Mouse (Mus musculus): ENCODE data around the gene Mogs. TPM values are rescaled to one million over a fixed set of nuclear protein-coding genes. Genes with fewer than 3 reads are reported as not detected.

Gene Mogs
- polyA plus RNA-seq (2015; fragmentation: Nextera tagmentation; extraction: Ambion mirVana): 17.6 and 27.8 TPM in 2 replicates

DNA sequence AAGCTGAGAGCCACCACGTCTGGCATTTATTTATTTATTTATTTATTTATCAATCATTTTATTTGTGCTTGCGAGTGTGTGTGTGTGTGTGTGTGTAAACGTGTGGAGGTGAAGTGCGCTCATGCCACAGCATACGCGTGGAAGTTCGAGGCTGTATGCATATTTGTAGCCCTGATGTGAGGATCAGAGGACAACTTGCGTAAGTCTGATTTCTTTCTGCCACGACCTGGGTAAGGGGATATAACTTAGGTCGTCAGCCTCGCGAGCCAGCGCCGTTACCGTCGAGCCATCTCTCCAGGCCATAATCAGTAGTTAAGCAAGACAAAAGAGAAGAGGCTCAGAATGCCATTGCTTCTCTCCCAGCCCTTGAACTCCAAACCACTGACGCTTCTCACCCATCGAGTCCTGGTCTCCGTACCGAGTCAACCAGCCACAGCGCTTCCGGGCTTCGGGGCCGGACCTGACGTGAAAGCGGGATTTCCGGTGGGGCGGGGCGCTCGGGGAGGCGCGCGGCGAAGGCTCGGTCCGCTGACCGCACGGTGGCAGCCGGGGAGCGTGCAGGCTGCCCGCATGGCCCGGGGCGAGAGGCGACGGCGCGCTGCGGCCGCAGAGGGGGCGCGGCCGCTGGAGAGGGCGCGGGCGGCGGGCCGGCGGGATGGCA lies at the start of gene Mogs:
Gene Mogs (plus strand): TSS at position 486 of the 661 bp plus-strand sequence.
- ATAC-seq (replicated peaks; ENCODE audit: insufficient number of reproducible peaks, insufficient read depth, low FRiP score, low read depth): peak; percentile 91
- no peaks in the 10 kb centered on the region for H3K9me3 ChIP-seq (replicated peaks)

DNA sequence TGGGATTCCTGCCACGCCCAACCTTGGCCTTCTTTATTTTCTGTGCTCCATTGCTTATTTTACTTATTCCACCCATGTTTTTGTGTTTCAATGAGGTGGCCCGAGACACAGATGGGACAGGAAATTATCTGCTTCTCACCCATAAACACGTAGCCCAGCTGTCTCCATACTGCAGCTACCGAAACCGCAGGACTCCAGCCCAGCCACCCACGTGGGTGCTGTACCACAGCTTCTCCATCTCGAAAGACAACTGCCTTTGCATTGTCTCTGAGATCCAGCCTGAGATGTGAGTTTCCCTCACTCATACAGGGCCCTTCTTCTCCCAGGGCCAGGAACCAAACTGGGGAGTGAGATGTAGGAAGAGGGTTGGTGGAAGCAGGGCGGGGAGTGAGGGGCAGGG lies 49.3 kb upstream of the Mogs start:
- H3K4me3 ChIP-seq: no peak overlapping the region
- peaks cover 26% of the 10 kb centered on the region for H3K4me1 ChIP-seq (replicated peaks)
- H3K9me3 ChIP-seq (replicated peaks): no peaks in the 10 kb centered on the region
- peaks cover 100% of the 10 kb centered on the region for H3K27me3 ChIP-seq
- ATAC-seq (replicated peaks; ENCODE audit: insufficient number of reproducible peaks, insufficient read depth, low FRiP score, low read depth): no peak
- H3K36me3 ChIP-seq: no peaks in the 10 kb centered on the region
- H3K4me2 ChIP-seq: no peak overlapping the region
- H3K9ac ChIP-seq: no peak overlapping the region
- 38% methylated on average over 8 of the region's 8 CpGs for WGBS
- H3K27ac ChIP-seq: no peak overlapping the region

More for the DNA sequence above, at the start of gene Mogs:
- H3K4me3 ChIP-seq: peak within 1 kb of the TSS; percentile 84
- peak within 1 kb of the TSS; percentile 83 for H3K9ac ChIP-seq
- H3K27ac ChIP-seq: peak within 1 kb of the TSS; percentile 78
- no peaks in the 10 kb centered on the region for H3K27me3 ChIP-seq
- peaks cover 15% of the 10 kb centered on the region; the same call in 1 of the 2 replicates for H3K36me3 ChIP-seq
- WGBS: under 1% methylated on average over 46 of the region's 58 CpGs
- peak within 1 kb of the TSS; percentile 94 for H3K4me2 ChIP-seq
- peaks cover 43% of the 10 kb centered on the region for H3K4me1 ChIP-seq (replicated peaks)

DNA sequence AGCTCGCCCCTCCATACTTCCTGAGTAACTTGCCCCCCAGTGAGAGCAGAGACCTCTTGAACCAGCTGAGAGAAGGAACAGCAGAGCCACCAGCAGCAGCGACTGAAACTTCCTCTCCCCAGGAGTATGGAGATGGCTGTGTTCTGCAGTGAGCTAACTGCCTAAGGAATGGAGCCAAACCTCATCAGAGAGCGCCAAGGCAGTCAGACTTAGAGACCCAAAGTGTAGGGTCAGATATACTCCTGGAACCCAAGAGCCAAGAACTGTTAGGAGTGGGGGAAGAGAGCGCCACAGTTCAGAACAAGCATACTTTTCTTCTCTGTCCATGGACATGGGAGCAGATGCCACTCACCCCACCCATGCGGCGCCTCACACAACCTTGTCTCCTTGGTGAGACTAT lies 48.9 kb upstream of the Mogs start:
- ATAC-seq (replicated peaks; ENCODE audit: insufficient number of reproducible peaks, insufficient read depth, low FRiP score, low read depth): no peak
- H3K27ac ChIP-seq: no peak overlapping the region
- WGBS: 28% methylated on average over 6 of the region's 6 CpGs

DNA sequence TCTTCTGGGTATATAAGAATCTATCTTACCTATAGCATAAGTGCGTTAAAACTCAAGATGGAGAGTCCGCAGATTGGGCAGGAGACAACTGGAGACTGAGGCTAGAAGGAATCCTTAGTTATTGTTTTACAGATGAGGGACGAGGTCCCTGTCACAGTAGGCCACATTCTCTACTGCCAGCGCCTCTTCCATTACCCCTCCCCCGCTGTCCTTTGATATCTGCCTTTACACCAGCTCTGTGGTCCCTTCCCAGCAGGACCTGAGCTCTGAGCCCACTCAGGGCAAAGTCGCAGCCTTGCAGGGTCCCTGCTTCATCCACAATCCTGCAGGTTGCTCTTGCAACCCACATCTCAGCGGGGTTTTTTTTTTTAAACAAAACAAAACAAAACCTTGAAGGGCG lies 47.1 kb upstream of the Mogs start:
- peak overlapping the region; percentile 57 for H3K4me2 ChIP-seq
- ATAC-seq (replicated peaks; ENCODE audit: insufficient number of reproducible peaks, insufficient read depth, low FRiP score, low read depth): no peak

More for the DNA sequence above, 48.9 kb upstream of the Mogs start:
- no peak overlapping the region for H3K4me2 ChIP-seq
- no peaks in the 10 kb centered on the region for H3K36me3 ChIP-seq
- peaks cover 30% of the 10 kb centered on the region for H3K4me1 ChIP-seq (replicated peaks)
- no peak overlapping the region for H3K4me3 ChIP-seq
- H3K27me3 ChIP-seq: peaks cover 100% of the 10 kb centered on the region
- H3K9me3 ChIP-seq (replicated peaks): no peaks in the 10 kb centered on the region
- no peak overlapping the region for H3K9ac ChIP-seq

DNA sequence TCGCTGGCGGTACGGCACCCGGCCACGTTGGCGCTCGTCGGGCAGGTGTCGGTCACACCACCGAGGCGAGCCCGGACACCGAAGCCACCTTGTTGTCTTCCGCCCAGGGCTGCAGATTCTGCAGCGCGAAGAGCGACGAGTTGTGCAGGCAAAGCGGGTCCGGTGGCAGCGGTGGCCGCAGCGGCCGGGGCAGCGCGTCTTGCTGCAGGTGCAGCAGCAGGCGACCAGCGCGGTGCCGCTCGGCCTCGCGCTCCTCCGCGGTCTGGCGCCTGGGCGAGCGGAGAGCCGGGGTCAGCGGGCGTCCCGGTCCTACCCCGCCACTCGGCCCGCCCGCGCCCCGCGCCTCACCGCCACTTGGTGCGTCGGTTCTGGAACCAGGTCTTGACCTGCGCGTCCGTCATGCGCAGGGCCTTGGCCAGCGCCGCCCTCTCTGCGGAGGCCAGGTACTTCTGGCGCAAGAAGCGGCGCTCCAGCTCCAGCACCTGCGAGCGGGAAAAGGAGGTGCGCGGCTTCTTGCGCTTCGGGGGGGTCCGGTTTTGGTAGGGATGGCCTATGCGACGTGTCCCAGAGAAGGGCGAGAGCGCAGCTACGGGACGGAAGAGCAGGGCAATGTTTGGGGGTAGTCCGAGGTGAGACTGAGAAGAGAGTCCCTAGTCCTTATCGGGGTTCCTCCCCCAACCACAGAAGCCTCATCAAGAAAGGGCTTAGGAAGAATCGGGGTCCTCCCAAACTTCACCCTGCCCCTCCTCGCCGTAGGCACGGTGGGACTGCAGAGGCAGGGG lies 46.4 kb upstream of the Mogs start:
- Histone ChIP-seq H3K4me2 (peak overlapping the region; percentile 57), H3K36me3 (no peaks in the 10 kb centered on the region), H3K27me3 (peaks cover 99% of the 10 kb centered on the region), H3K9me3 (replicated peaks) (no peaks in the 10 kb centered on the region), H3K4me1 (replicated peaks) (peaks cover 30% of the 10 kb centered on the region), H3K9ac (0 out of 2 replicates have a peak overlapping the region, but pooled peaks have one; percentile 2), H3K27ac (no peak overlapping the region), H3K4me3 (peak overlapping the region; percentile 37)
- under 1% methylated on average over 81 of the region's 81 CpGs for WGBS
- no peak for ATAC-seq (replicated peaks; ENCODE audit: insufficient number of reproducible peaks, insufficient read depth, low FRiP score, low read depth)

More for the DNA sequence above, 47.1 kb upstream of the Mogs start:
- H3K9me3 ChIP-seq (replicated peaks): no peaks in the 10 kb centered on the region
- no peak overlapping the region for H3K27ac ChIP-seq
- peaks cover 99% of the 10 kb centered on the region for H3K27me3 ChIP-seq
- no peaks in the 10 kb centered on the region for H3K36me3 ChIP-seq
- 0 out of 2 replicates have a peak overlapping the region, but pooled peaks have one; percentile 2 for H3K9ac ChIP-seq
- peaks cover 30% of the 10 kb centered on the region for H3K4me1 ChIP-seq (replicated peaks)
- WGBS: 12% methylated on average over 8 of the region's 8 CpGs
- H3K4me3 ChIP-seq: peak overlapping the region; percentile 37

DNA sequence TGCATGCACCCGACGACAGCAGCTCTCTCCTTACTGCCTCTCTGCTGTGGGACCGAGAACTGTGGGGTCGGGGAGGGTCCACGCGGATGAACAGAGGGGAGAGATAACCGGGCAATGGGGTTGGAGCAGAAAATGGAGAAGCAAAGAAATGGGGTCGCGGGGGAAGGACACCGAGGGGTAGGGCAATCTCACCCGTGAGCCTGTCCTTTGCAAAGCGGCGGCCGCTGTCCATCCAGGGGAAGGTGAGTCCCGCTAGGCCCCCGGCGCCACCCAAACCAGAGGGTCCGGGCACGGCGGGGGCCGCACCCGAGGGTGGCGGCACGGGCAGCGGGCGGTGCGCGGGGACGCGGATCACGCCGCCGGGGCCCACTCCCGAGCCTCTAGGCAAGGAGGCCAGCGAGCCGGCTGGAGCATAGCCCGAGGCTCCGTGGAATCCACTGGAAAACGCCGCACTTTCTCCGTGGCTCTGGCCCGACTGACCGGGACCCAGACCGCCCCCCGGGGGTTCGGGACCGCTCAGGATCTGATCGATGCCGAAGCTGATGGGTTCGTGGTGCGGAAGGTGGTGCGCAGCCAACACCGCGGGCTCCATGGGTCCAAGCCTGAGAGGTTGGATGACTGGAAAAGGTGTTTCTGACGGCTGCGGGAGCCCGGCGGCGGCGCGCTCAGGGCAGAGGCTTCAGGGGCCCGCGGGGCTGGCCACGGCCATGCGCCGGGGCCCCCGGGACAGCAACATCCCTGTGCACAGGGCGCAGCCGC lies 45.6 kb upstream of the Mogs start:
- WGBS: 1% methylated on average over 69 of the region's 69 CpGs
- Histone ChIP-seq H3K27me3 (peaks cover 99% of the 10 kb centered on the region), H3K4me1 (replicated peaks) (peaks cover 30% of the 10 kb centered on the region), H3K27ac (no peak overlapping the region), H3K9me3 (replicated peaks) (no peaks in the 10 kb centered on the region), H3K4me2 (peak overlapping the region; percentile 45), H3K36me3 (no peaks in the 10 kb centered on the region), H3K9ac (0 out of 2 replicates have a peak overlapping the region, but pooled peaks have one; percentile 14), H3K4me3 (peak overlapping the region; percentile 37)
- peak; percentile 44; the same call in 1 of the 2 replicates for ATAC-seq (replicated peaks; ENCODE audit: insufficient number of reproducible peaks, insufficient read depth, low FRiP score, low read depth)

DNA sequence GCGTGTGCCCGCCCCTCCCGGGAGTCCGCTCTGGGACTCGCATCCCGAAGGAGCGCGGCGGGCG lies 45.2 kb upstream of the Mogs start, which contains the start of gene Tlx2:
Gene Tlx2 (minus strand): TSS at position 47 of the 64 bp plus-strand sequence.
- peaks cover 99% of the 10 kb centered on the region for H3K27me3 ChIP-seq
- no peak for ATAC-seq (replicated peaks; ENCODE audit: insufficient number of reproducible peaks, insufficient read depth, low FRiP score, low read depth)

DNA sequence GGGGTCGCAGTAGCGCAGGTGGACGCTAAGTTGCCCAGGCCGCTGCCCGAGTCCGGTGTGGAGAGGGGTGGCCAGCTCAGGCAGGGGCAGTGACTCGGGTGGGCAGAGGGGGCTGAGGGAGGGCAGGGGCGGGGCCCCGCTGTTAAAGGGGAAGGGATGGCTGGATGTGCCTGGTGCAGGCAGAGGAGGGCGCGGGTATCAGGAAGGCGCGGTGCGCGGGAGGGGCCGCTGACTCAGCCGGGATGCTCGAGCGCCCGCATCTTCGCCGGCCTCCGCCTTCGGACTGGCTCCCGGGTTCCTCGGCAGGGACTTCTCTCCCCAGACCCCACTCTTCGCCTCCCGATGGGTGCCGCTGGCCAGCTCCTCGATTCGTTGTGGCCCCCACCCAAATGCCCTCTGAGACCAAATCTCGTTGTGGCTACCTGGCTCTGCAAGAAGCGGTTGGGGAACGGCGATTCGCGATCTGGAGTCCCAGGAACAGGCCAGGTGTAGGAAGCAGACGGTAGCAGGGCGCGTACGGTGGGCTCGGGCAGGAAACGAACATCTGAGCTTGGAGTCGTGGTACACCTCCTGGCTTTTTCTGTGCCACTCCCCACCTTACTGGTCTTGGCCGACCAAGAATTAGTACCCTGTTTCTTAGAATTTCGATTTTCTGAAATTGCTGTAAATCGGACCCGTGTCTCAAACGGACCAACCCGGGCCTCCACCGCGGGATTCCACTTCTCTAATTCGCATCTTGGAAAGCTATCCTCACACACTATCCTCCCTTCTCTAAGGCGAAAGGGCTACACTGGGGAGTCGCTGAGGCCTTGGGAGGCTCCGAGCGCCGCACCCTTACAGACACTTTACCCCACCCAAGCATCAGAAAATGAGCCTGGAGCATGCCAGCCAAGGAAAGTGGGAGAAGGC lies 44.7 kb upstream of the Mogs start:
- no peak; the same call in 1 of the 2 replicates for ATAC-seq (replicated peaks; ENCODE audit: insufficient number of reproducible peaks, insufficient read depth, low FRiP score, low read depth)
- Histone ChIP-seq H3K27me3 (peaks cover 99% of the 10 kb centered on the region), H3K9ac (no peak overlapping the region), H3K9me3 (replicated peaks) (no peaks in the 10 kb centered on the region), H3K27ac (no peak overlapping the region), H3K4me2 (peak overlapping the region; percentile 45), H3K4me1 (replicated peaks) (peaks cover 30% of the 10 kb centered on the region), H3K4me3 (peak overlapping the region; percentile 37), H3K36me3 (no peaks in the 10 kb centered on the region)
- 1% methylated on average over 55 of the region's 58 CpGs for WGBS

More for the DNA sequence above, 45.2 kb upstream of the Mogs start, which contains the start of gene Tlx2:
- Histone ChIP-seq H3K4me1 (replicated peaks) (peaks cover 30% of the 10 kb centered on the region), H3K9me3 (replicated peaks) (no peaks in the 10 kb centered on the region), H3K27ac (no peak within 1 kb of the TSS), H3K4me3 (peak within 1 kb of the TSS; percentile 37), H3K36me3 (no peaks in the 10 kb centered on the region), H3K4me2 (peak within 1 kb of the TSS; percentile 57), H3K9ac (0 out of 2 replicates have a peak within 1 kb of the TSS, but pooled peaks have one; percentile 14)
- 2% methylated on average over 8 of the region's 10 CpGs for WGBS

DNA sequence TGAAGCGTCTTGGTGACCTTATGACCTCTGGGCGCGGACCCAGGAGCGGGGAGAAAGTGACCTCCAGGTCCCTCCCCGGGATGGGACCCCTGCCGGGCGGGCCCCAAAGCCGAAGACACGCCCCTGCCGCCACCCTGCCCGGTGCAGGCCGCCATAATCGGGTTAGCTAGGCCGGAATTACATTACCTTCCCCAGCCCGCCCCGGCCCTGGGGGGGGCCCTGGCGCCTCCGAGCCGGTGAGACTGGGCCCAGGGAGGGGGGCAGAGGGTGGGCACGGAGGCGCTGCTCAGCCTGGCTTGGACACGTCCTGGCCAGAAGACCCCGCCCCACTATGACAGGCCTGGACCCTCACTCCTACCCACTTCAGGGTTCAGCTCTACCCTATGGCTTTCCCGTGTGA lies 44.1 kb upstream of the Mogs start:
- peak; percentile 61; the same call in 1 of the 2 replicates for ATAC-seq (replicated peaks; ENCODE audit: insufficient number of reproducible peaks, insufficient read depth, low FRiP score, low read depth)

DNA sequence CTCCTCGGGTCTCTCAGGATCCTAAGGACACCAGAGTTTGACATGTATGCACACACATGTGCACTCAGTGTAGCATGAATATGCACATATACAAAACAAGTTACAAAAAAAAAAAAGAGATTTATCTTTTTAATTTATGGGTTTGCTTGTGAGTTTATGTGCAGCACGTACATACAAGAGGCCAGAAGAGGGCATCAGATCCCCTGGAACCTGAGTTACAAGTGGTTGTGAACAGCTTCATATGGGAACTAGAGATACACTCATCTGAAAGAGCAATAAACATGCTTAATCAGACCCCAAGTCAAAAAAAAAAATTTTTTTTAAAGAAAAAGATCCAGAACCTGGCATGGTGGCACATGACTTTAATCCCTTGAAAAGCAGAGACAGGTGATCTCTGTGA lies 40.3 kb upstream of the Mogs start:
- no peaks in the 10 kb centered on the region for H3K9me3 ChIP-seq (replicated peaks)
- ATAC-seq (replicated peaks; ENCODE audit: insufficient number of reproducible peaks, insufficient read depth, low FRiP score, low read depth): no peak
- no peak overlapping the region for H3K27ac ChIP-seq
- H3K9ac ChIP-seq: no peak overlapping the region
- H3K36me3 ChIP-seq: no peaks in the 10 kb centered on the region
- peaks cover 74% of the 10 kb centered on the region for H3K27me3 ChIP-seq
- no peak overlapping the region for H3K4me3 ChIP-seq
- WGBS: 8% methylated on average over 2 of the region's 2 CpGs
- peaks cover 26% of the 10 kb centered on the region for H3K4me1 ChIP-seq (replicated peaks)
- H3K4me2 ChIP-seq: no peak overlapping the region

More for the DNA sequence above, 44.1 kb upstream of the Mogs start:
- 3% methylated on average over 22 of the region's 24 CpGs for WGBS
- Histone ChIP-seq H3K4me1 (replicated peaks) (peaks cover 30% of the 10 kb centered on the region), H3K27ac (no peak overlapping the region), H3K4me3 (peak overlapping the region; percentile 10; the same call in 1 of the 2 replicates), H3K36me3 (no peaks in the 10 kb centered on the region), H3K4me2 (no peak overlapping the region), H3K27me3 (peaks cover 99% of the 10 kb centered on the region), H3K9me3 (replicated peaks) (no peaks in the 10 kb centered on the region), H3K9ac (no peak overlapping the region)

Measured in heart, embryonic 15.5 days (tissue).